Mouse (Mus musculus) gastrocnemius, postnatal 25 days (tissue): ENCODE results near the gene Cln3. TPM values are rescaled to one million over a fixed set of nuclear protein-coding genes. Genes with fewer than 3 reads are reported as not detected.

Experiments used
- DNase-seq: peaks from one replicate; pipeline ENCODE4 v3.0.0; 2022
- total RNA-seq, 2 experiments: library from RNA; stranded (reverse); gene quantifications; 1 replicate in 1 of 2; 2 replicates in 1 of 2; pipeline ENCODE4 v1.2.3; 2021

The Cln3 gene
- total RNA-seq, 2 experiments from 2014 or later, result 8.8 to 10.6 TPM

GRCm38 (mm10) chr7:126595890-126596289 lies 10.3 kb upstream of the Cln3 start:
- DNase-seq, result no peak

- no peak for DNase-seq
Observed at GRCm38 (mm10) chr7:126594862-126595561, 9.4 kb upstream of the Cln3 start, which contains the start of gene Il27. Il27 (minus strand) TSS chr7:126594941.

GRCm38 (mm10) chr7:126587779-126588178 lies 2.2 kb upstream of the Cln3 start:
- peak; percentile 44 for DNase-seq

GRCm38 (mm10) chr7:126586839-126587238 lies 1.2 kb upstream of the Cln3 start:
- peak; percentile 33 for DNase-seq

- DNase-seq, result no peak
Observed at GRCm38 (mm10) chr7:126584506-126584977, 1.1 kb downstream of the Cln3 start, which contains the start of gene Apobr. Apobr (plus strand) TSS chr7:126584942.

GRCm38 (mm10) chr7:126583761-126584160 lies 1.9 kb downstream of the Cln3 start:
- DNase-seq, result no peak

- peak; percentile 81 for DNase-seq
Observed at GRCm38 (mm10) chr7:126583251-126583709, 2.3 kb downstream of the Cln3 start.

- DNase-seq, result peak; percentile 27
Observed at GRCm38 (mm10) chr7:126582759-126583158, 2.9 kb downstream of the Cln3 start.

GRCm38 (mm10) chr7:126581661-126582060 lies 4.0 kb downstream of the Cln3 start:
- no peak for DNase-seq

- DNase-seq, result no peak
Observed at GRCm38 (mm10) chr7:126579172-126579571, 6.4 kb downstream of the Cln3 start.

GRCm38 (mm10) chr7:126576946-126577345 lies 8.7 kb downstream of the Cln3 start:
- DNase-seq, result no peak

GRCm38 (mm10) chr7:126566094-126566765 lies 19.4 kb downstream of the Cln3 start, which contains the start of gene Eif3c:
Eif3c (minus strand) TSS chr7:126566411.
- peak; percentile 79 for DNase-seq

- no peak for DNase-seq
Observed at GRCm38 (mm10) chr7:126565693-126566092, 19.9 kb downstream of the Cln3 start.

GRCm38 (mm10) chr7:126556635-126557034 lies 29.0 kb downstream of the Cln3 start:
- DNase-seq, result no peak

GRCm38 (mm10) chr7:126554796-126555195 lies 30.8 kb downstream of the Cln3 start:
- DNase-seq, result no peak

- no peak for DNase-seq
Observed at GRCm38 (mm10) chr7:126545631-126546030, 40.0 kb downstream of the Cln3 start.

GRCm38 (mm10) chr7:126541661-126542060 lies 44.0 kb downstream of the Cln3 start:
- no peak for DNase-seq

- DNase-seq, result no peak
Observed at GRCm38 (mm10) chr7:126537820-126538585, 47.6 kb downstream of the Cln3 start.

GRCm38 (mm10) chr7:126536466-126536865 lies 49.2 kb downstream of the Cln3 start:
- no peak for DNase-seq

GRCm38 (mm10) chr7:126535766-126536165 lies 49.9 kb downstream of the Cln3 start:
- no peak for DNase-seq

GRCm38 (mm10) chr7:126533434-126533833 lies 52.2 kb downstream of the Cln3 start:
- no peak for DNase-seq

- DNase-seq, result no peak
Observed at GRCm38 (mm10) chr7:126528166-126528577, 57.4 kb downstream of the Cln3 start.
